Mouse (Mus musculus) CH12.LX (cell line): ENCODE results near the gene Pvr. TPM values are rescaled to one million over a fixed set of nuclear protein-coding genes. Genes with fewer than 3 reads are reported as not detected.

ENCODE experiments used
- DNase-seq: peaks from one replicate; pipeline ENCODE4 v3.0.0-alpha.2; 2013; ENCODE audit errors: extremely low read depth
- H3K27ac ChIP-seq: 2 replicates; pipeline ENCODE4 v1.5.1; 2012; ENCODE audit warnings: low read depth, mild to moderate bottlenecking, control low read depth, moderate library complexity; ENCODE audit not compliant: insufficient read depth
- H3K27me3 ChIP-seq: replicated peaks from 2 replicates; pipeline ENCODE3; 2012; ENCODE audit warnings: inconsistent platforms
- H3K36me3 ChIP-seq, 2 experiments: replicated peaks in 1 of 2; 2 replicates each; pipeline versions ENCODE3 to v1.6.1; 2012; ENCODE audit warnings: inconsistent platforms in 1 of 2, low read length in 1 of 2, mild to moderate bottlenecking in 1 of 2, mixed read lengths in 1 of 2, moderate library complexity in 1 of 2; ENCODE audit not compliant: control insufficient read depth in 1 of 2, insufficient read depth in 1 of 2
- H3K4me1 ChIP-seq, 2 experiments: 2 replicates each; pipeline ENCODE4 v1.6.1; 2012; ENCODE audit warnings: inconsistent platforms in 1 of 2, moderate library complexity in 1 of 2; ENCODE audit not compliant: insufficient read depth in 2 of 2, control insufficient read depth in 1 of 2
- H3K4me2 ChIP-seq: 2 replicates; pipeline ENCODE4 v1.6.1; 2012; ENCODE audit warnings: low read depth, mild to moderate bottlenecking, control low read depth; ENCODE audit not compliant: poor library complexity, insufficient read depth, severe bottlenecking
- H3K4me3 ChIP-seq, 3 experiments: fragments of 150-350 bp in 1 of 3; sonication (generic) in 1 of 3; replicated peaks in 1 of 3; 2 replicates each; pipeline versions ENCODE3 to v1.5.1; 2011 to 2012; ENCODE audit warnings: low read depth in 2 of 3, low read length in 2 of 3, mild to moderate bottlenecking in 2 of 3, moderate library complexity in 2 of 3, control low read depth in 1 of 3, improper control_type of control experiment in 1 of 3, inconsistent platforms in 1 of 3, mixed read lengths in 1 of 3; ENCODE audit not compliant: poor library complexity in 1 of 3
- H3K79me2 ChIP-seq: replicated peaks from 2 replicates; pipeline ENCODE4 v1.6.1; 2012; ENCODE audit warnings: mild to moderate bottlenecking, moderate library complexity; ENCODE audit not compliant: control insufficient read depth, poor library complexity, insufficient read depth, severe bottlenecking; ENCODE audit errors: extremely low read depth
- H3K9ac ChIP-seq: 2 replicates; pipeline ENCODE4 v1.6.1; 2012; ENCODE audit warnings: low read depth, mild to moderate bottlenecking, control low read depth, moderate library complexity; ENCODE audit not compliant: insufficient read depth
- H3K9me3 ChIP-seq: replicated peaks from 2 replicates; pipeline ENCODE3; 2012; ENCODE audit warnings: low read length, inconsistent platforms, mixed read lengths
- BHLHE40 ChIP-seq: IDR thresholded peaks from 2 replicates; pipeline ENCODE4 v1.6.1; 2011; ENCODE audit warnings: mild to moderate bottlenecking, low read depth, low read length, improper control_type of control experiment
- CHD1 ChIP-seq: IDR thresholded peaks from 2 replicates; pipeline ENCODE4 v1.6.1; 2012; ENCODE audit warnings: low read depth, low read length, improper control_type of control experiment, inconsistent platforms
- CHD2 ChIP-seq: IDR thresholded peaks from 2 replicates; pipeline ENCODE4 v1.6.1; 2011; ENCODE audit warnings: low read length, improper control_type of control experiment
- CTCF ChIP-seq, 2 experiments: IDR thresholded peaks in 1 of 2; conservative IDR thresholded peaks in 1 of 2; 2 replicates each; pipeline ENCODE4 v1.5.1; 2011 to 2012; ENCODE audit warnings: low read depth in 2 of 2, low read length in 2 of 2, improper control_type of control experiment in 1 of 2, inconsistent platforms in 1 of 2, mild to moderate bottlenecking in 1 of 2, moderate library complexity in 1 of 2
- E2F4 ChIP-seq: IDR thresholded peaks from 2 replicates; pipeline ENCODE4 v1.6.1; 2011; ENCODE audit warnings: low read depth, low read length, improper control_type of control experiment; ENCODE audit not compliant: insufficient replicate concordance
- ELF1 ChIP-seq: IDR thresholded peaks from 2 replicates; pipeline ENCODE4 v1.6.1; 2014; ENCODE audit warnings: low read depth, mild to moderate bottlenecking, inconsistent platforms, low read length, improper control_type of control experiment
- EP300 ChIP-seq: IDR thresholded peaks from 2 replicates; pipeline ENCODE4 v1.6.1; 2011; ENCODE audit warnings: low read length, improper control_type of control experiment
- ETS1 ChIP-seq: conservative IDR thresholded peaks from 2 replicates; pipeline ENCODE4 v1.6.1; 2012; ENCODE audit warnings: low read depth, mild to moderate bottlenecking, inconsistent platforms, low read length, improper control_type of control experiment, moderate library complexity
- GABPA ChIP-seq: IDR thresholded peaks from 2 replicates; pipeline ENCODE4 v1.6.1; 2012; ENCODE audit warnings: low read depth, low read length, improper control_type of control experiment, inconsistent platforms; ENCODE audit not compliant: insufficient replicate concordance
- HCFC1 ChIP-seq: IDR thresholded peaks from 2 replicates; pipeline ENCODE4 v1.6.1; 2012; ENCODE audit warnings: low read depth, mild to moderate bottlenecking, inconsistent platforms, low read length, improper control_type of control experiment
- IRF4 ChIP-seq: IDR thresholded peaks from 2 replicates; pipeline ENCODE4 v1.6.1; 2014; ENCODE audit warnings: low read depth, mild to moderate bottlenecking, inconsistent platforms, low read length, improper control_type of control experiment
- JUN ChIP-seq: IDR thresholded peaks from 2 replicates; pipeline ENCODE4 v1.6.1; 2011; ENCODE audit warnings: low read depth, mild to moderate bottlenecking, low read length, improper control_type of control experiment, moderate library complexity; ENCODE audit not compliant: insufficient read depth
- JUND ChIP-seq: conservative IDR thresholded peaks from 2 replicates; pipeline ENCODE4 v1.6.1; 2011; ENCODE audit warnings: low read depth, low read length, improper control_type of control experiment
- KAT2A ChIP-seq: IDR thresholded peaks from 2 replicates; pipeline ENCODE4 v1.6.1; 2012; ENCODE audit warnings: low read length, improper control_type of control experiment, inconsistent platforms; ENCODE audit not compliant: insufficient replicate concordance
- MAFK ChIP-seq: IDR thresholded peaks from 2 replicates; pipeline ENCODE4 v1.6.1; 2011; ENCODE audit warnings: low read length, improper control_type of control experiment; ENCODE audit not compliant: insufficient replicate concordance
- MAX ChIP-seq: IDR thresholded peaks from 2 replicates; pipeline ENCODE4 v1.6.1; 2011; ENCODE audit warnings: low read length, improper control_type of control experiment
- MAZ ChIP-seq: IDR thresholded peaks from 2 replicates; pipeline ENCODE4 v1.6.1; 2012; ENCODE audit warnings: low read depth, mild to moderate bottlenecking, inconsistent platforms, low read length, improper control_type of control experiment, moderate library complexity
- MEF2A ChIP-seq: IDR thresholded peaks from 2 replicates; pipeline ENCODE4 v1.6.1; 2014; ENCODE audit warnings: low read depth, mild to moderate bottlenecking, inconsistent platforms, low read length, improper control_type of control experiment, borderline replicate concordance
- MXI1 ChIP-seq: IDR thresholded peaks from 2 replicates; pipeline ENCODE4 v1.6.1; 2011; ENCODE audit warnings: mild to moderate bottlenecking, low read depth, low read length, improper control_type of control experiment
- MYC ChIP-seq: IDR thresholded peaks from 2 replicates; pipeline ENCODE4 v1.6.1; 2011; ENCODE audit warnings: low read depth, mild to moderate bottlenecking, improper control_type of control experiment, low read length
- NELFE ChIP-seq: IDR thresholded peaks from 2 replicates; pipeline ENCODE4 v1.6.1; 2011; ENCODE audit warnings: low read depth, low read length, improper control_type of control experiment
- NRF1 ChIP-seq: IDR thresholded peaks from 2 replicates; pipeline ENCODE4 v1.6.1; 2014; ENCODE audit warnings: low read depth, mild to moderate bottlenecking, inconsistent platforms, low read length, improper control_type of control experiment, moderate library complexity
- PAX5 ChIP-seq: IDR thresholded peaks from 2 replicates; pipeline ENCODE4 v1.6.1; 2012; ENCODE audit warnings: low read length, inconsistent platforms, mixed read lengths
- POLR2A ChIP-seq: IDR thresholded peaks from 2 replicates; pipeline ENCODE4 v1.6.1; 2011; ENCODE audit warnings: low read depth, mild to moderate bottlenecking, improper control_type of control experiment, low read length
- POLR2AphosphoS2 ChIP-seq: IDR thresholded peaks from 2 replicates; pipeline ENCODE4 v1.6.1; 2011; ENCODE audit warnings: low read depth, low read length, improper control_type of control experiment
- RAD21 ChIP-seq: IDR thresholded peaks from 2 replicates; pipeline ENCODE4 v1.6.1; 2011; ENCODE audit warnings: low read depth, mild to moderate bottlenecking, low read length, improper control_type of control experiment, moderate library complexity
- RCOR1 ChIP-seq: conservative IDR thresholded peaks from 2 replicates; pipeline ENCODE4 v1.6.1; 2012; ENCODE audit warnings: low read depth, mild to moderate bottlenecking, inconsistent platforms, low read length, improper control_type of control experiment
- SIN3A ChIP-seq: IDR thresholded peaks from 2 replicates; pipeline ENCODE4 v1.6.1; 2012; ENCODE audit warnings: low read length, improper control_type of control experiment, inconsistent platforms
- SMC3 ChIP-seq: IDR thresholded peaks from 2 replicates; pipeline ENCODE4 v1.6.1; 2011; ENCODE audit warnings: low read depth, low read length, improper control_type of control experiment
- TBP ChIP-seq: conservative IDR thresholded peaks from 2 replicates; pipeline ENCODE4 v1.6.1; 2011; ENCODE audit warnings: low read depth, low read length, improper control_type of control experiment
- TCF12 ChIP-seq: IDR thresholded peaks from 2 replicates; pipeline ENCODE4 v1.6.1; 2014; ENCODE audit warnings: low read depth, mild to moderate bottlenecking, inconsistent platforms, low read length, improper control_type of control experiment
- UBTF ChIP-seq: IDR thresholded peaks from 2 replicates; pipeline ENCODE4 v1.6.1; 2012; ENCODE audit warnings: low read depth, mild to moderate bottlenecking, inconsistent platforms, low read length, improper control_type of control experiment, moderate library complexity
- USF1 ChIP-seq: IDR thresholded peaks from 2 replicates; pipeline ENCODE4 v1.6.1; 2014; ENCODE audit warnings: low read depth, mild to moderate bottlenecking, inconsistent platforms, low read length, improper control_type of control experiment
- USF2 ChIP-seq: conservative IDR thresholded peaks from 2 replicates; pipeline ENCODE4 v1.6.1; 2011; ENCODE audit warnings: low read depth, low read length, improper control_type of control experiment
- ZC3H11A ChIP-seq: IDR thresholded peaks from 2 replicates; pipeline ENCODE4 v1.6.1; 2012; ENCODE audit warnings: low read depth, mild to moderate bottlenecking, inconsistent platforms, low read length, improper control_type of control experiment
- ZKSCAN1 ChIP-seq: IDR thresholded peaks from 2 replicates; pipeline ENCODE4 v1.6.1; 2012; ENCODE audit warnings: low read depth, inconsistent platforms, low read length, improper control_type of control experiment, borderline replicate concordance
- ZMIZ1 ChIP-seq: IDR thresholded peaks from 2 replicates; pipeline ENCODE4 v1.6.1; 2012; ENCODE audit warnings: low read depth, mild to moderate bottlenecking, inconsistent platforms, low read length, improper control_type of control experiment
- ZNF384 ChIP-seq: IDR thresholded peaks from 2 replicates; pipeline ENCODE4 v1.6.1; 2012; ENCODE audit warnings: low read depth, low read length, improper control_type of control experiment, inconsistent platforms
- dilution Hi-C: fragments of 300-500 bp; cut with MboI; formaldehyde crosslinking; loops from 2 replicates; pipeline ENCODE4 v1.14.3; 2020; ENCODE audit warnings: low sequenced_read_pairs; ENCODE audit not compliant: extremely low pct_unique_long_range_greater_than_20kb, extremely low pct_ligation_motif_present
- in situ Hi-C: fragments of 300-500 bp; cut with MboI; formaldehyde crosslinking; loops from 3 replicates; pipeline ENCODE4 v1.14.3; 2019; ENCODE audit warnings: low sequenced_read_pairs, low pct_ligation_motif_present, low pct_unique_long_range_greater_than_20kb, mixed read lengths
- polyA plus RNA-seq: library from polyadenylated mRNA; unstranded; fragments of >175 nt; gene quantifications from 2 replicates; pipeline ENCODE4 v1.2.1, GENCODE M21; 2012; ENCODE audit warnings: low read depth; ENCODE audit not compliant: insufficient read length
- total RNA-seq, 2 experiments: library from RNA; depleted of rRNA; stranded (reverse); fragments of 300-350 nt in 1 of 2; fragments of >200 nt in 1 of 2; gene quantifications; 2 replicates each; pipeline ENCODE4 v1.2.3; 2012 to 2014

Pvr gene
- total and polyA plus RNA-seq, 3 experiments, result 12.7 to 15.0 (median 13.2) TPM

GRCm38 (mm10) chr7:19875948-19876682 is 44.8 kb downstream of the Pvr start:
- H3K4me2 ChIP-seq, result peak overlapping the region; percentile 86
- TF ChIP-seq JUND (no peak), ELF1 (no peak), MXI1 (no peak), ZNF384 (no peak; the same call in 1 of the 2 replicates), IRF4 (no peak), TCF12 (peak; percentile 24; the same call in 1 of the 2 replicates), ZMIZ1 (no peak), E2F4 (no peak), KAT2A (peak; percentile 74; the same call in 1 of the 2 replicates), EP300 (no peak), CTCF (conservative IDR thresholded peaks at IDR 0.05 in 1 of 2, IDR thresholded peaks at IDR 0.05 in 1 of 2; ENCODE audit: low read depth in 2 of 2, low read length in 2 of 2) (peak; percentile 77 to 78), TBP (no peak), MAZ (0 out of 2 replicates have a peak, but pooled peaks have one; percentile 16), USF2 (no peak), HCFC1 (peak; percentile 96), ZC3H11A (no peak), SMC3 (peak; percentile 67), MEF2A (peak; percentile 40; the same call in 1 of the 2 replicates), ETS1 (no peak), JUN (no peak), CHD1 (no peak), CHD2 (no peak), MAFK (no peak), BHLHE40 (peak; percentile 87), RAD21 (peak; percentile 69), USF1 (peak; percentile 32), ZKSCAN1 (no peak), POLR2A (no peak), POLR2AphosphoS2 (no peak), PAX5 (no peak), SIN3A (peak; percentile 80), NELFE (peak; percentile 24; the same call in 1 of the 2 replicates), GABPA (no peak; the same call in 1 of the 2 replicates), MYC (peak; percentile 81), UBTF (no peak), RCOR1 (no peak), MAX (no peak; the same call in 1 of the 2 replicates), NRF1 (peak; percentile 50)
- peak overlapping the region in 1 of 3 experiments; percentile 7 for H3K4me3 ChIP-seq
- in situ Hi-C loops, result loop anchor here (5.0 to 10.0 kb wide), 2 partner anchors 51 to 371 kb away; partner anchors contain the start of genes Bloc1s3 and Trappc6a
- no peaks in the 10 kb centered on the region for H3K27me3 ChIP-seq
- no peaks in the 10 kb centered on the region for H3K36me3 ChIP-seq
- dilution Hi-C loops, result no loop called here
- peak; percentile 83 for DNase-seq
- H3K79me2 ChIP-seq, result no peaks in the 10 kb centered on the region
- H3K4me1 ChIP-seq, result peaks cover 11 to 38% of the 10 kb centered on the region in 2 experiments
- H3K9ac ChIP-seq, result peak overlapping the region; percentile 67
- no peaks in the 10 kb centered on the region for H3K9me3 ChIP-seq
- peak overlapping the region; percentile 66 for H3K27ac ChIP-seq
